Mouse (Mus musculus): ENCODE results near the gene D10Wsu102e. TPM values are rescaled to one million over a fixed set of nuclear protein-coding genes. Genes with fewer than 3 reads are reported as not detected.
"Not testable (repeated sequence)": the region's sequence is repeated elsewhere in the genome, so short reads cannot be mapped to it uniquely, and the experiment has no call there.

The D10Wsu102e gene
- total and polyA plus RNA-seq, 2 experiments from 2014 or later = 0.59 to 2.4 TPM

GRCm38 (mm10) chr10:83508962-83509660 is 149.1 kb downstream of the D10Wsu102e start:
- Histone ChIP-seq H3K36me3 (ENCODE audit: insufficient read depth, low read length) (peaks cover 28% of the 10 kb centered on the region), H3K27me3 (ENCODE audit: insufficient read depth, low read length) (no peaks in the 10 kb centered on the region), H3K27ac (ENCODE audit: low read depth, low read length) (no peak overlapping the region), H3K4me2 (ENCODE audit: low read depth, low read length, poor library complexity, severe bottlenecking) (no peak overlapping the region), H3K4me1 (ENCODE audit: insufficient read depth, low read length) (no peaks in the 10 kb centered on the region), H3K4me3 (ENCODE audit: low read depth, low read length) (no peak overlapping the region), H3K9ac (replicated peaks; ENCODE audit: low read length, poor library complexity, severe bottlenecking) (no peak overlapping the region), H3K9me3 (ENCODE audit: low read length) (no peaks in the 10 kb centered on the region)
- peak; percentile 69 for TF ChIP-seq CTCF (IDR thresholded peaks at IDR 0.05)
- 66% methylated on average over 8 of the region's 8 CpGs for WGBS
- DNase-seq (ENCODE audit: low spot score) (peak; percentile 73), ATAC-seq (ENCODE audit: low FRiP score) (no peak)

DNA sequence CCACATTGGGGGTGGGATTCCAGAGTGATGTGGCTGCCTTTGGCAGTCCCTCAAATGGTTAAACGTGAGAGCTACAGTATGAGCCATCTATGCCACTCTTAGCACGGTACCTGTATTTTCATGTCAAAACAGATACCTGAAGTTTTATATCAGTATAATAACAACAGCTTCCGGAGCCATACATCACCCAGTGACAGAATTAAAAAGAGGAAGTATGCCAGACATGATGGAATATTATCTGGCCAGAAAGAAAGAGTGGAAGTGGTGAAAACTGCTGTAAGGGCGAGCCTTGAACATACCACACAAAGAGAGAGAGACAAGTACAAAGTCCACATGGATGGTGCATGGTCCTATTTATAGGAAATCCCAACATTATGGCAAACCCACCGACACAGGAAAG is 151.3 kb downstream of the D10Wsu102e start:
- no peak for TF ChIP-seq CTCF (IDR thresholded peaks at IDR 0.05)
- 85% methylated on average over 5 of the region's 5 CpGs for WGBS
- Histone ChIP-seq H3K9me3 (ENCODE audit: low read length) (no peaks in the 10 kb centered on the region), H3K4me2 (ENCODE audit: low read depth, low read length, poor library complexity, severe bottlenecking) (no peak overlapping the region), H3K4me3 (ENCODE audit: low read depth, low read length) (no peak overlapping the region), H3K36me3 (ENCODE audit: insufficient read depth, low read length) (peaks cover 33% of the 10 kb centered on the region), H3K9ac (replicated peaks; ENCODE audit: low read length, poor library complexity, severe bottlenecking) (no peak overlapping the region), H3K27ac (ENCODE audit: low read depth, low read length) (no peak overlapping the region), H3K4me1 (ENCODE audit: insufficient read depth, low read length) (no peaks in the 10 kb centered on the region), H3K27me3 (ENCODE audit: insufficient read depth, low read length) (no peaks in the 10 kb centered on the region)
- DNase-seq (ENCODE audit: low spot score) (no peak), ATAC-seq (ENCODE audit: low FRiP score) (no peak)

DNA sequence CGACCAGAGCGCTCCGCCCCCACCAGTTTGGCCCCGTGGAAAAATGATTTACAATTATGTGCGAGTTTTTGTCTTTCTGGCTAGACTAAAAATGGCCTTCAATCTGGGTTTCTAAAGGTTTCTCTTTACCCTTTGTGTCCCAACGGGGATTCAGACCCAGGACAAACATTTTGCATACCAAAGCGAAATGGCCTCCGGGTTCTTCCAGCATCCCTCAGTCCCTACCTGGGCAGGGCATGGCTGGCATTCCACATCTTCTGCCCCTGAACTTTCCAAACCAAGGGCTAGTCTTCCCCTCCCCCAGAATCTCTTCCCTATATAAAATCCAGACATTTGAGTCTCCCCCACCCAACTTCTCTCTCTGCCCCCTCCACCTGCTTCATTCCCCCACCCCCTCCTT is 153.7 kb downstream of the D10Wsu102e start:
- H3K27me3 ChIP-seq (ENCODE audit: insufficient read depth, low read length) = no peaks in the 10 kb centered on the region
- no peak for TF ChIP-seq CTCF (IDR thresholded peaks at IDR 0.05)
- H3K4me2 ChIP-seq (ENCODE audit: low read depth, low read length, poor library complexity, severe bottlenecking) = no peak overlapping the region
- DNase-seq (ENCODE audit: low spot score) (no peak), ATAC-seq (ENCODE audit: low FRiP score) (no peak)
- H3K4me3 ChIP-seq (ENCODE audit: low read depth, low read length) = no peak overlapping the region
- peaks cover 26% of the 10 kb centered on the region for H3K36me3 ChIP-seq (ENCODE audit: insufficient read depth, low read length)
- no peaks in the 10 kb centered on the region for H3K4me1 ChIP-seq (ENCODE audit: insufficient read depth, low read length)
- H3K9me3 ChIP-seq (ENCODE audit: low read length) = no peaks in the 10 kb centered on the region
- no peak overlapping the region for H3K9ac ChIP-seq (replicated peaks; ENCODE audit: low read length, poor library complexity, severe bottlenecking)
- WGBS = 88% methylated on average over 8 of the region's 8 CpGs
- no peak overlapping the region for H3K27ac ChIP-seq (ENCODE audit: low read depth, low read length)

DNA sequence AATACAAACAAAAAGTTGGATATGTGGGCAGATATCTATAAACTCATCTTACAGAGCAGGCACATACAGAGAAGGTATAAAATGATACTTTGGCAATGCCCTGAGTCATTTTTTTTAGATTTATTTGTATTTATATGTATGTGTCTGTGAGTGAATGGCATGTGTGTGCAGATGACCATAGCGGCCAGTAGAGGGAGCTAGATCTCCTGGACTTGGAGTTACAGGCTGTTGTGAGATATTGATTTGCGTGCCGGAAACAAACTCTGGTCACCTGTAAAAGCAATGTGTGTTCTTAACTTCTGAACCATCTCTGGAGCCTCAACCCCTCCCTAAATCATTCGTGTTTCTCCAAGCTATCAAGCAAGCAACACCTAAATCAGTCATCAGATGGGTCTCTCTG is 161.0 kb downstream of the D10Wsu102e start:
- Histone ChIP-seq H3K4me3 (ENCODE audit: low read depth, low read length) (no peak overlapping the region), H3K9me3 (ENCODE audit: low read length) (no peaks in the 10 kb centered on the region), H3K4me1 (ENCODE audit: insufficient read depth, low read length) (no peaks in the 10 kb centered on the region), H3K9ac (replicated peaks; ENCODE audit: low read length, poor library complexity, severe bottlenecking) (no peak overlapping the region), H3K4me2 (ENCODE audit: low read depth, low read length, poor library complexity, severe bottlenecking) (no peak overlapping the region), H3K27ac (ENCODE audit: low read depth, low read length) (no peak overlapping the region), H3K27me3 (ENCODE audit: insufficient read depth, low read length) (no peaks in the 10 kb centered on the region), H3K36me3 (ENCODE audit: insufficient read depth, low read length) (peaks cover 28% of the 10 kb centered on the region)
- no peak for DNase-seq (ENCODE audit: low spot score)
- no peak for ATAC-seq (ENCODE audit: low FRiP score)
- WGBS = 86% methylated on average over 4 of the region's 4 CpGs
- TF ChIP-seq CTCF (IDR thresholded peaks at IDR 0.05) = peak; percentile 49

- not testable (repeated sequence) for H3K9ac ChIP-seq (replicated peaks; ENCODE audit: low read length, poor library complexity, severe bottlenecking); H3K9me3 ChIP-seq (ENCODE audit: low read length); H3K27me3 ChIP-seq (ENCODE audit: insufficient read depth, low read length); H3K27ac ChIP-seq (ENCODE audit: low read depth, low read length); ATAC-seq (ENCODE audit: low FRiP score); H3K4me1 ChIP-seq (ENCODE audit: insufficient read depth, low read length); DNase-seq (ENCODE audit: low spot score); H3K4me3 ChIP-seq (ENCODE audit: low read depth, low read length); H3K4me2 ChIP-seq (ENCODE audit: low read depth, low read length, poor library complexity, severe bottlenecking)
- peaks cover 23% of the 10 kb centered on the region for H3K36me3 ChIP-seq (ENCODE audit: insufficient read depth, low read length)
These were observed 164.2 kb downstream of the D10Wsu102e start for GRCm38 (mm10) chr10:83524238-83524637.

GRCm38 (mm10) chr10:83530384-83530967 is 170.5 kb downstream of the D10Wsu102e start:
- no peak for TF ChIP-seq CTCF (IDR thresholded peaks at IDR 0.05)
- Histone ChIP-seq H3K9ac (replicated peaks; ENCODE audit: low read length, poor library complexity, severe bottlenecking) (no peak overlapping the region), H3K4me3 (ENCODE audit: low read depth, low read length) (no peak overlapping the region), H3K36me3 (ENCODE audit: insufficient read depth, low read length) (0 out of 2 replicates have a peak, but pooled peaks cover 11% of the 10 kb centered on the region), H3K27me3 (ENCODE audit: insufficient read depth, low read length) (no peaks in the 10 kb centered on the region), H3K4me2 (ENCODE audit: low read depth, low read length, poor library complexity, severe bottlenecking) (no peak overlapping the region), H3K27ac (ENCODE audit: low read depth, low read length) (no peak overlapping the region), H3K9me3 (ENCODE audit: low read length) (no peaks in the 10 kb centered on the region), H3K4me1 (ENCODE audit: insufficient read depth, low read length) (no peaks in the 10 kb centered on the region)
- WGBS = 89% methylated on average over 6 of the region's 6 CpGs
- ATAC-seq (ENCODE audit: low FRiP score) (no peak), DNase-seq (ENCODE audit: low spot score) (no peak)

All from midbrain, postnatal 0 days (tissue).